8 mouse cellular contexts compared by ENCODE assay signal in the genomic region with DNA sequence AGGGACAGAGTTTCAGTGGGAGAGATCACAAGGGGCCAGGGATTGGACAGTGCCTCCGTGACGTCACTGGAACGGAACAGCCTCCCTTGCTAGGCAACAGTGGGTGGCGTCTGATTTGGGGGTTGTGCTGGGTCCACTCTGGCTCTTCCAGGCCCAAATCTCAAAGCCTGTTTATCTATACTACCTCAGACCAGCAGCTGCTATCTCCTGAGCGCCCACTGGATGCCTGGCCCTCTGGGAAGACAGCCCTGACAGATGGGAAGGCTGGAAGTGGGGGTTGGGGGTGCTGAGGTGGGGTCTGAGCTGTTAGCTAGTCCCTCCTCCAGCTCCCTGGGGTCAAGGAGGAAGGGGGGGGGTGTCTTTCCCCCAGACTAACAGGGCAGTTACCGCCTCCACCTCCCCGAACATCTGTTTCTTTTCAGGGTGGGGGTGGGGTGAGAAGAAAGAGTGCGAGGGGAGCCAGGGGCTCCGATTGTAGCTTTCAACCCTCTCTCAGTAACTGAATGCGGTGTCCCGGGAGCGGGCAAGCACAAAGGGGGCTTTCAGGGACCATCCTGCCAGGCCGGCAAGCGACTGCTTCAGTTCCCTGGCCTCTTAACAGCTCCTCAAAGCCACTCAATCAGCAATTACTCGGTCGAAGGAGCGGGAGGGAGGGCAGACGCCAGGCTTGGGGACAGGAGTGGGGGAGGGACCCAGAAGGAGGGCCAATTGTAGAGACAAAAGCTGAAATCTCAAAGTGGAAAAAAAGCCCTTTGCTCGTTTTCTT. TPM values are rescaled to one million over a fixed set of nuclear protein-coding genes. Genes with fewer than 3 reads are reported as not detected.
DNase-seq lines count a peak whose midpoint lies in the region; ATAC-seq and TF ChIP-seq lines count a peak whose summit lies in the region.

No protein-coding gene starts in this region.

- peak; percentile 23 for DNase-seq in CD4-positive helper T cell, adult 2 months (ENCODE audit: low read depth, low spot score)
- DNase-seq in brain, embryonic 14.5 days (ENCODE audit: low read depth), result peak; percentile 98
- peak; percentile 73 to 78 for DNase-seq in frontal cortex, postnatal 10 days (ENCODE audit: low spot score in 2 of 2)
- DNase-seq in left cerebral cortex, adult 2 months (ENCODE audit: extremely low spot score in 1 of 2, low spot score in 2 of 2), result peak; percentile 46 to 56
- DNase-seq in lung, postnatal 4 days, result peak; percentile 72 to 88
- peak; percentile 60 for DNase-seq in right cerebral cortex, postnatal 4 days
- DNase-seq in urinary bladder, postnatal 25 days (ENCODE audit: low spot score), result no peak

- H3K27me3 ChIP-seq in hindbrain, embryonic 12.5 days, result no peaks in the 10 kb centered on the region

- no peaks in the 10 kb centered on the region for H3K9me3 ChIP-seq in hindbrain, embryonic 12.5 days (replicated peaks)

- peak overlapping the region; percentile 53 for H3K4me2 ChIP-seq in hindbrain, embryonic 12.5 days (replicated peaks)

- peaks cover 67% of the 10 kb centered on the region for H3K4me1 ChIP-seq in hindbrain, embryonic 12.5 days

- H3K4me3 ChIP-seq in hindbrain, embryonic 12.5 days, result peak overlapping the region; percentile 25
- 0 out of 2 replicates have a peak overlapping the region, but pooled peaks have one; percentile 17 for H3K4me3 ChIP-seq in left cerebral cortex, adult 2 months

- no peak for TF ChIP-seq POLR2A in brain, embryonic 14.5 days (IDR thresholded peaks at IDR 0.05; ENCODE audit: borderline replicate concordance, extremely low read depth, insufficient read depth, insufficient read length, poor library complexity, severe bottlenecking)

- H3K36me3 ChIP-seq in hindbrain, embryonic 12.5 days, result no peaks in the 10 kb centered on the region

- H3K27ac ChIP-seq in hindbrain, embryonic 12.5 days, result peak overlapping the region; percentile 98
- peak overlapping the region; percentile 76 for H3K27ac ChIP-seq in left cerebral cortex, adult 2 months

- H3K9ac ChIP-seq in hindbrain, embryonic 12.5 days, result peak overlapping the region; percentile 63

- TF ChIP-seq CTCF in brain, embryonic 14.5 days (IDR thresholded peaks at IDR 0.05; ENCODE audit: borderline replicate concordance, extremely low read depth, insufficient read depth, insufficient read length), result no peak
- TF ChIP-seq CTCF in left cerebral cortex, adult 2 months (IDR thresholded peaks at IDR 0.05), result no peak

- intact Hi-C loops in left cerebral cortex, adult 2 months (cut with DNase I), result loop anchor here (2.0 kb wide), 1 partner anchor 21 kb away; no protein-coding TSS in a partner anchor

- under 1% methylated on average over 19 of the region's 19 CpGs for WGBS in hindbrain, embryonic 12.5 days

- ATAC-seq in hindbrain, embryonic 12.5 days (ENCODE audit: low FRiP score), result peak; percentile 92

RNA-seq across cellular contexts. Expression of a gene that starts 33.9 kb away (rescaled TPM):
- polyA plus RNA-seq in brain, embryonic 14.5 days (2012; rRNA removed), result 51.2 and 61.3 TPM in 2 replicates
- 98.7 and 106 TPM in 2 replicates for polyA plus RNA-seq in hindbrain, embryonic 12.5 days (2016; fragmentation: Nextera tagmentation; extraction: Ambion mirVana)
- total RNA-seq in left cerebral cortex, adult 2 months (2021), result 10 to 100 TPM; 25.6 to 28.8 TPM
